Mouse (Mus musculus) spleen, adult 18-20 months (tissue): ENCODE results near the gene Sult1c2.
"Not testable (repeated sequence)": the region's sequence is repeated elsewhere in the genome, so short reads cannot be mapped to it uniquely, and the experiment has no call there.

Experiments used
- DNase-seq, 2 experiments: peaks; one replicate each; pipeline ENCODE4 v3.0.0; 2022; ENCODE audit warnings: mixed read lengths in 2 of 2

The Sult1c2 gene

DNA sequence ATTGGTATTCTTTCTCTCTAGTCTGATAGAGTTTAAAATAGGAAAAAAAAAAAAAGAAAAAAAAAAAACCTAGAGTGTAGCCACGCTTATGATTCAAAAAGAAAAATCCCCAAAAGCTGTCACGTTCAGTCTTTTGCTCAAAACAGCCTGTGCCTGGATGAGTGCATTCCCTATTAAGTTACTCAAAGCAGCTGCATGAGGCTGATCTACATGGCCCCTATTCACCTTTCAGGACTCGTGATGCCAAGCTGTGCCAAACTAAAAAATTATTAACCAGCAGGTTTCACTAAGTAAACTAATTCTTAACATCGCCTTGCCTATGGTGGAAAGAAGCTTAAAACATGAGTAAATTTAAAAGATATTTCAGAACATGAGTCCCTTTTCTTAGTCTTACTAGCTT is at the start of gene Sult1c2:
TSS of gene Sult1c2 (minus strand) at position 134 of the 400 bp plus-strand sequence.
- DNase-seq = no peak

DNA sequence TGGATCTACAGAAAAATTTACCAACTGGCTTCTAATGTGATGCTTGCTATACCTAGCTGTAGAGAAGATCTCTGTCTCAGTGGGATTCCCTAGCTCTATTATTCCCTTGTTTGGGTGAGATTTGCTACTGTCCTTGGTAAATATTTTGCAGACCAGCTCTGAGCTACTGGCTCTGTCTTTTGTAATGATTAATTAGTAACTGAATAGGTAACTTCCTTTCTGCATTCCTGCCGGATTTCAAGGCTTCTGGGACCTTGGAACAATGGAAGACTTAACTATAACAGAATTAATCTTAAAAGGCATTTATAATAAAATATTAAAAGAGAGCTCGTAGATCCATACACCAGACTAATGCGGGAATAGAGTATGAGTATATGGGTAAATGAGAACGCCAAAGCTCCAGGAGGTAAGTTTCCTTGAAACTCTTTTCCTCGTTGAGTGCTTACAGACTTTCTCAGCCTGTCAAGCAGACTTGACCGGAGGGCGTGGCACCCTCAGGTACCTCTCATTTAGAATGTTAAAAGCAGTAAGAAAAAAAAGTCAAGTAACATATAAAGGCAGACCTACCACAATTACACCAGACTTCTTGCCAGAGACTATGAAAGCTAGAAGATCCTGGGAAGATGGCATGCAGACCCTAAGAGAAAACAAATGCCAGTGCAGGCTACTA is 33.0 kb upstream of the Sult1c2 start:
- DNase-seq = not testable (repeated sequence)

DNA sequence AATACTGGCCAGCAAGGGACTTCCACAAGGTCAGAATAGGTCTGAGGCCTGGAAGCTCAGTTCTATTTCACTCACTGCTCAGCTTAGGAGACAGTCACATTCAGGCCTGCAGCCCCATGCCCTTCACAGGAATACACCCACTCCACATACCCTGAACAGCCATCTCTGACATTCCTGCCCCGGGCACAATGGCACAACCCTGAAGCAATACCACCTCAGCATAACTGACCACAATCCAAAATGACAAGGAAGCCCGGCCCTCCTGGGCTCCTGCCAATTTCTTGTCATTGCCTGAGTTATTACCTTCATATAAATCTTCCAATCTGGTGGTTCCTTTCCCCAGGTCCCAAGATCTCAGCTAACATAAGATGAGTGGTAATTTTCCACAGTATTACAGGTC is 28.3 kb upstream of the Sult1c2 start:
- DNase-seq = no peak

DNA sequence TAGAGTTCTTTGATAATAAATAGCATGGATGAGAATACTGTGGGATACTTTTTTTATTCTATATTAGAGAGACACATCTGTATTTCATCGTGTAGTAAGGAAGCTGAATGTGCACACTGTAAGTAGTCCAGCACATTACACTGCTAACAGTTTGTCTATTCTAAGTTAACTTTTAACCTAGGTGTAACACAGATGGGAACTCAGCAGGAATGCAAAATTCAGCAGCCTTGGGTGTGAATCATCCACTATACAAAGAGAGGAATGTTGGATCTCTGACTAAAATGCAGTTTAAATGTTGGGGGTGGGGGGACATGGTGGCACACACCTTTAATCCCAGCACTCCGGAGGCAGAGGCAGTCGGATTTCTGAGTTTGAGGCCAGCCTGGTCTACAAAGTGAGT is 26.1 kb upstream of the Sult1c2 start:
- DNase-seq = no peak

DNA sequence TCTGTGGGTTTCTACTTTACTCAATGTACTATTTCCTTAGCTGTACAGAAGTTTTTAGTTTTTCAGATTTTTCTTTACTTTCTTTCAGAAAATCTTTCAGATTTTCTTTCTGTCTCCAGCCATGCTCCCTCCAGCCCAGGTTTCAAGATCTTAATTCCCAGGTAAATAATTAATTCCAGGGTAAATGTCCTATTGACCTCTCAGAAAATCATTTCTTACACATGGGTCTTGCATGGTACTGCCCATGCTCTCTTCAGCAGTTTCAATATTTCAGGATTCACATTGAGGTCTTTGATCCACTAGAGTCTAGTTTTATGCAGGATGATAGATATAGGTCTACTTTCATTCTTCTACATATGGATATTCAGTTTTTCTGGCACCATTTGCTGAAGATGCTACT is 23.8 kb upstream of the Sult1c2 start:
- no peak for DNase-seq

DNA sequence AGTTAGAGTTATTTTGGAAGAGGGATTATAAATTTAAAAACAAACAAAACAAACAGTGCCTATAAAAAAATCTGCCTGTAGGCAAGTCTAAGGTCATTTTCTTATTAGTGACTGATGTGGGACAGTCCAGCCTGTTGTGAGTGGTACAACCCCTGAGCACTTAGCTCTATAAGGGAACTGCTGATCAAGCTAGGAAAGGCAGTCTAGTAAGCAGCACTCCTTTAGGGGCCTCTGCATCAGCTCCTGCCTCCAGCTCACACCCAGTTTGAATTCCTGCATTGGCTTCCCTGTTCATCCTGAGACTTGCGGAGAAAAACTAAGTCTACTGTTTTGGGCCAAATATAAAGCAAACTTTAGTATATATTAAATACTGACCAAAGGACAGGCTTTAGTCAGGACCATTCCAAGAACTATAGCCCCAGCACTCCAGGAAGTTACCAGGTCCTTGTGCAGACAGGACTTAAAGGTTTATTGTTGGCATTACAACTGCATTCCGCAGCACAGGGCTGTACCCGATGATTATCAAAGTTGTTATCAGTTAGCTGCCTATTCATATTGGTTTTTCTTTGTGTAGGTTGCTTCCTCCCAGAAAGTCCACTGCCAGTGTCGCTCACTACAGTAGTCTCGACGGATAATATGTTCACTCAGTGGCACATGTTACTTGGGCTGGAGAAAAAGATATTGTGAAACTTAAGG is 19.3 kb upstream of the Sult1c2 start:
- no peak for DNase-seq

DNA sequence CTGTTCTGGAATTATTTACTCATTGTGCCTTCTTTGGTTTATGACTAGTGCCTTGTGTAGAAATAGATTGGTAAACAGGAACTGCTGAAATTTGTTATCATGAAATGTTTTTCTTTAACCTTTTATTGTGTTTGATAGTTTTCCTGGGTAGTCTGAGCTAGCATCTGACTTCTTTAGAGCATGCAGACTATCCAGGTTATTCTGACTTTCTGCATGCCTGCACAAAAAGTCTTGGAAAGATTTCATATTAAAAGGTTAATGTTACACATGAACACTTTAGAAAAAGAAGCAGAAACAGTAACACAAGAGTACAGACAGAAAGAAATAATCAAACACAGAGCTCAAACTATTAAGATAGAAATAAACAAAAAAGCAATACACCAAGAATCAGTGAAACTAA is 14.4 kb upstream of the Sult1c2 start:
- DNase-seq = no peak

DNA sequence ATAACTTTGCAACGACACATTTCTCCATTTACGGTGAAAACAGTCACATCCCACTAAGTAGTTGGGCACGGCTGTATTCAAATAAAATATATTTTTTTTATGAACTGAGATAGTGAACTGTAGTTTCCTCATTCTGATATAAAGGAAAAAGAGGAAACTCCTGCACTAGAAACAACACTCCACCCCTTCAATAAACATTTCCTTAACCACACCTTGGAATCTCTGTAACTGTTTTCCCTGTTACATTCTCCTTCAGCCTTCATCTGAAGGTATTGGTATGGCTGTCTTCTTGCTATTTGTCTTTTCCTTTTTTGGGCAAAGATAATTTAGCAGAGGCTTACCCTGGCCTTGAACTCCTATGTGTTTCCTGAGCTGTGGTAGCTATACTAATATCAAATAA is 8.9 kb upstream of the Sult1c2 start:
- DNase-seq = no peak

DNA sequence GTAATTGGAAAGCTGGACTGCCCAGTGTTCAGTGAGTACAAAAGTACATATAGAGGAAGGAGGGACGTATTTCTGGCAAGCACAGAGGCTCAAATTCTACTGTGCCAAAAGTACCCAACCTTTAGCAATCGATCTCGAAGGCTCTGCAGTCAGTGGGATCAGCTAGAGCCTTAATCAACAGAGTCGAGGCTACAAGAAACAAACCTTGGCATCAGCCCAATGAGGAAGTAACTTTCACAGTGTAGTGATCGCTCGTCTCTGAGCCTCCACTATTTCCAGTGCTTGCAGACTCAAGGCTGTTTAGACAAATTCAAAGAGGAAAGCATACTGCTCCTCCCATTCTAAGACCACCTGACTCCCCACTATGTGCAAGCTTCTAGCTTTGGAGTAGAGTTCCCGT is 343 bp downstream of the Sult1c2 start:
- no peak for DNase-seq

DNA sequence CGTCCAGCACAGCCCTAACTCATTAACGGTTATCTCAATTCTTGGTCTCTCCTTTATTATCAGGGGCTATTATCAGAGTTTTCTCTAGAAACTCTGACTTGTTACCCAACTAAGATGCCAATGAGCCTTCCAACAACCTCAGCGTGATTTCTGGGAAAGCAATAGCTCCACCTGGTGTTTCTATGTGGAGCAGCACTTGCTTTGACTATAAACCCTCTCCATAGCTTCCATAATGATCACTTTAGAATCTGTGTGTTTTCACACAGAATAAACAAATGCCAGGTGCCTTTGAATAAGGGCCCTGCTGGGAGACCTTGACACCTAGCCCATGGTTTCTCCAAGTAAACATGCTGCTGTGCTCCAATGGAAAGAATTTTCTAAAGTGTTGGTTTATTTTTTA is 12.8 kb downstream of the Sult1c2 start:
- no peak for DNase-seq

DNA sequence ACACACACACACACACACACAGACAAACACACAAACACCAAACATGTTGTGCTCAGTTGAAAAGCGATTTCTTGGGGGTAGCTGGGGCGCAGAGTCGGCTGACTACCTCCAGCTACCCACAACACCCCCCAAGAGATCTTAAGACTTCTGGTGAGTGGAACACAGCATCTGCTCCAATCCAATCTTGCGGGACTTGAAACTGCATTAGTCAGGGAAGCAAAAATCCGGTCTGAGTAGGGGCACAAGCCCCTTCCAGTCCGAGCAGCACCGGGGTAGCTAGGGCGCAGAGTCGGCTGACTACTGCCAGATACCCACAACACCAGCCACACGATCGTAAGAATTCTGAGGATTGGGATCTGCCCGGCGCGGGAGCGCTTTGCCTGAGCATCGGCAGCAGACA is 42.2 kb downstream of the Sult1c2 start:
- not testable (repeated sequence) for DNase-seq

DNA sequence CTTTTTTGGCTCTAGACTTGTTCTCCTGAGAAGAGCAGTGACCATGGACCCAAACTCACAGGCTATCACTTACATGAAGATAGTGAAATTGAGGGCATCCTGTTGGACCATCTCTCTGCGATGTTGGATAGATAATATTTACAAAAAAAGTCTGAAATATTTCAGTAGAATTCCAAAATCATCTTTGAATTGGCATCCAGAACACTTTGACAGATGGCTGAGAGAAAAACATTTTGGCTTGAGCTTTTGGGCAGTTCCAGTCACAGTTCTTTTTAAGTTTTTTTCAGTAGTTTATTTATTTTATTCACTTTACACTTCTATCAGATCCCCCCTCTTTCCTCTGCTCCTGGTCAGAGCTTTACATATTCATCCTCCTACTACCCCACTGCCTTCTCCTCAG is 62.8 kb downstream of the Sult1c2 start:
- no peak for DNase-seq
